Mouse (Mus musculus): ENCODE data around the gene Arl4c. TPM values are rescaled to one million over a fixed set of nuclear protein-coding genes. Genes with fewer than 3 reads are reported as not detected.
A peak's percentile ranks its signal among the peaks of the same experiment; 100 is the strongest.

Gene Arl4c
- total and polyA plus RNA-seq, 3 experiments: not detected

- H3K9ac ChIP-seq (ENCODE audit: control insufficient read depth, low read depth, low read length, poor library complexity, severe bottlenecking): no peak overlapping the region
- no peaks in the 10 kb centered on the region for H3K4me1 ChIP-seq (ENCODE audit: control insufficient read depth in 1 of 2, insufficient read depth in 2 of 2, low read length in 2 of 2)
- no peak for DNase-seq (ENCODE audit: low read depth, low spot score)
- no peaks in the 10 kb centered on the region for H3K36me3 ChIP-seq (ENCODE audit: control insufficient read depth in 1 of 2, insufficient read depth in 2 of 2, low read length in 2 of 2)
- TF ChIP-seq ZKSCAN1 (IDR thresholded peaks at IDR 0.05; ENCODE audit: low read depth, low read length) (no peak), CHD2 (IDR thresholded peaks at IDR 0.05; ENCODE audit: low read length) (no peak), CHD1 (IDR thresholded peaks at IDR 0.05; ENCODE audit: low read depth, low read length) (no peak), RCOR1 (IDR thresholded peaks at IDR 0.05; ENCODE audit: low read depth, low read length) (no peak), TAL1 (IDR thresholded peaks at IDR 0.05; ENCODE audit: low read length) (no peak), SIN3A (IDR thresholded peaks at IDR 0.05; ENCODE audit: low read length) (no peak), CTCF (IDR thresholded peaks at IDR 0.05 in 2 of 3, conservative IDR thresholded peaks at IDR 0.05 in 1 of 3; ENCODE audit: control insufficient read depth in 1 of 3, insufficient read depth in 1 of 3, low read depth in 2 of 3, low read length in 3 of 3, poor library complexity in 1 of 3, severe bottlenecking in 1 of 3) (no peak)
- no peaks in the 10 kb centered on the region for H3K79me2 ChIP-seq (ENCODE audit: control insufficient read depth, insufficient read depth, low read length, poor library complexity)
- H3K4me3 ChIP-seq (ENCODE audit: control insufficient read depth in 1 of 2, insufficient read depth in 1 of 2, low read depth in 2 of 2, low read length in 2 of 2): no peak overlapping the region
- H3K27me3 ChIP-seq (ENCODE audit: control insufficient read depth in 1 of 2, insufficient read depth in 2 of 2, low read length in 2 of 2): no peaks in the 10 kb centered on the region
- H3K27ac ChIP-seq (ENCODE audit: control insufficient read depth, low read depth, low read length): no peak overlapping the region
- H3K9me3 ChIP-seq (replicated peaks; ENCODE audit: insufficient read depth, low read length): no peaks in the 10 kb centered on the region
Measured at GRCm38 (mm10) chr1:88707536-88707935, 5.5 kb upstream of the Arl4c start.

GRCm38 (mm10) chr1:88705799-88706198 is 3.8 kb upstream of the Arl4c start:
- Histone ChIP-seq H3K36me3 (ENCODE audit: control insufficient read depth in 1 of 2, insufficient read depth in 2 of 2, low read length in 2 of 2) (no peaks in the 10 kb centered on the region), H3K79me2 (ENCODE audit: control insufficient read depth, insufficient read depth, low read length, poor library complexity) (no peaks in the 10 kb centered on the region), H3K27ac (ENCODE audit: control insufficient read depth, low read depth, low read length) (no peak overlapping the region), H3K4me1 (ENCODE audit: control insufficient read depth in 1 of 2, insufficient read depth in 2 of 2, low read length in 2 of 2) (no peaks in the 10 kb centered on the region), H3K9ac (ENCODE audit: control insufficient read depth, low read depth, low read length, poor library complexity, severe bottlenecking) (no peak overlapping the region), H3K27me3 (ENCODE audit: control insufficient read depth in 1 of 2, insufficient read depth in 2 of 2, low read length in 2 of 2) (no peaks in the 10 kb centered on the region), H3K4me3 (ENCODE audit: control insufficient read depth in 1 of 2, insufficient read depth in 1 of 2, low read depth in 2 of 2, low read length in 2 of 2) (no peak overlapping the region), H3K9me3 (replicated peaks; ENCODE audit: insufficient read depth, low read length) (no peaks in the 10 kb centered on the region)
- no peak for TF ChIP-seq TBP (IDR thresholded peaks at IDR 0.05; ENCODE audit: low read depth, low read length)
- TF ChIP-seq JUND (IDR thresholded peaks at IDR 0.05; ENCODE audit: low read depth, low read length): no peak
- no peak for TF ChIP-seq NRF1 (IDR thresholded peaks at IDR 0.05; ENCODE audit: insufficient read depth, low read depth, low read length, poor library complexity, severe bottlenecking)
- TF ChIP-seq NELFE (IDR thresholded peaks at IDR 0.05; ENCODE audit: low read depth, low read length): no peak
- peak; percentile 81 for TF ChIP-seq RAD21 (IDR thresholded peaks at IDR 0.05; ENCODE audit: low read depth, low read length)
- peak; percentile 61 to 80 (median 77); a peak in 5 of 6 replicates for TF ChIP-seq CTCF (IDR thresholded peaks at IDR 0.05 in 2 of 3, conservative IDR thresholded peaks at IDR 0.05 in 1 of 3; ENCODE audit: control insufficient read depth in 1 of 3, insufficient read depth in 1 of 3, low read depth in 2 of 3, low read length in 3 of 3, poor library complexity in 1 of 3, severe bottlenecking in 1 of 3)
- peak; percentile 77 for TF ChIP-seq ZC3H11A (IDR thresholded peaks at IDR 0.05; ENCODE audit: low read depth, low read length)
- TF ChIP-seq MYB (IDR thresholded peaks at IDR 0.05; ENCODE audit: low read depth, low read length): no peak
- no peak for TF ChIP-seq MXI1 (IDR thresholded peaks at IDR 0.05; ENCODE audit: low read depth, low read length)
- no peak for TF ChIP-seq SIN3A (IDR thresholded peaks at IDR 0.05; ENCODE audit: low read length)
- peak; percentile 85 for TF ChIP-seq SMC3 (IDR thresholded peaks at IDR 0.05; ENCODE audit: low read depth, low read length)
- no peak for TF ChIP-seq HCFC1 (IDR thresholded peaks at IDR 0.05; ENCODE audit: low read depth, low read length)
- DNase-seq (ENCODE audit: low read depth, low spot score): peak; percentile 40

Data from MEL (cell line).